Mouse (Mus musculus): ENCODE data around the gene Rassf5. TPM values are rescaled to one million over a fixed set of nuclear protein-coding genes. Genes with fewer than 3 reads are reported as not detected.

Gene Rassf5
- total RNA-seq, 1 experiment from 2014 or later = 79.4 TPM

- ATAC-seq (replicated peaks in 1 of 2; ENCODE audit: insufficient read depth in 1 of 2, low FRiP score in 2 of 2, low TSS enrichment in 1 of 2, low read depth in 1 of 2, poor library complexity in 2 of 2, severe bottlenecking in 2 of 2) = no peak
Observed at GRCm38 (mm10) chr1:131228225-131228624, 16.8 kb downstream of the Rassf5 start.

- no peak for ATAC-seq (replicated peaks in 1 of 2; ENCODE audit: insufficient read depth in 1 of 2, low FRiP score in 2 of 2, low TSS enrichment in 1 of 2, low read depth in 1 of 2, poor library complexity in 2 of 2, severe bottlenecking in 2 of 2)
Observed at GRCm38 (mm10) chr1:131224848-131225471, 20.1 kb downstream of the Rassf5 start.

GRCm38 (mm10) chr1:131223345-131223744 is 21.7 kb downstream of the Rassf5 start:
- no peak for ATAC-seq (replicated peaks in 1 of 2; ENCODE audit: insufficient read depth in 1 of 2, low FRiP score in 2 of 2, low TSS enrichment in 1 of 2, low read depth in 1 of 2, poor library complexity in 2 of 2, severe bottlenecking in 2 of 2)

GRCm38 (mm10) chr1:131221822-131222590 is 23.1 kb downstream of the Rassf5 start:
- no peak for ATAC-seq (replicated peaks in 1 of 2; ENCODE audit: insufficient read depth in 1 of 2, low FRiP score in 2 of 2, low TSS enrichment in 1 of 2, low read depth in 1 of 2, poor library complexity in 2 of 2, severe bottlenecking in 2 of 2)

GRCm38 (mm10) chr1:131218933-131219332 is 26.1 kb downstream of the Rassf5 start:
- peak; percentile 84 to 94 for ATAC-seq (replicated peaks in 1 of 2; ENCODE audit: insufficient read depth in 1 of 2, low FRiP score in 2 of 2, low TSS enrichment in 1 of 2, low read depth in 1 of 2, poor library complexity in 2 of 2, severe bottlenecking in 2 of 2)

- no peak for ATAC-seq (replicated peaks in 1 of 2; ENCODE audit: insufficient read depth in 1 of 2, low FRiP score in 2 of 2, low TSS enrichment in 1 of 2, low read depth in 1 of 2, poor library complexity in 2 of 2, severe bottlenecking in 2 of 2)
Observed at GRCm38 (mm10) chr1:131213361-131213760, 31.7 kb downstream of the Rassf5 start.

GRCm38 (mm10) chr1:131212956-131213355 is 32.1 kb downstream of the Rassf5 start:
- ATAC-seq (replicated peaks in 1 of 2; ENCODE audit: insufficient read depth in 1 of 2, low FRiP score in 2 of 2, low TSS enrichment in 1 of 2, low read depth in 1 of 2, poor library complexity in 2 of 2, severe bottlenecking in 2 of 2) = peak in 1 of 2 experiments; percentile 49; a peak in 1 of 4 replicates

GRCm38 (mm10) chr1:131211655-131212054 is 33.4 kb downstream of the Rassf5 start:
- no peak for ATAC-seq (replicated peaks in 1 of 2; ENCODE audit: insufficient read depth in 1 of 2, low FRiP score in 2 of 2, low TSS enrichment in 1 of 2, low read depth in 1 of 2, poor library complexity in 2 of 2, severe bottlenecking in 2 of 2)

GRCm38 (mm10) chr1:131209971-131210426 is 35.1 kb downstream of the Rassf5 start:
- no peak for ATAC-seq (replicated peaks in 1 of 2; ENCODE audit: insufficient read depth in 1 of 2, low FRiP score in 2 of 2, low TSS enrichment in 1 of 2, low read depth in 1 of 2, poor library complexity in 2 of 2, severe bottlenecking in 2 of 2)

GRCm38 (mm10) chr1:131208800-131209199 is 36.3 kb downstream of the Rassf5 start:
- ATAC-seq (replicated peaks in 1 of 2; ENCODE audit: insufficient read depth in 1 of 2, low FRiP score in 2 of 2, low TSS enrichment in 1 of 2, low read depth in 1 of 2, poor library complexity in 2 of 2, severe bottlenecking in 2 of 2) = no peak

GRCm38 (mm10) chr1:131208081-131208480 is 37.0 kb downstream of the Rassf5 start:
- no peak for ATAC-seq (replicated peaks in 1 of 2; ENCODE audit: insufficient read depth in 1 of 2, low FRiP score in 2 of 2, low TSS enrichment in 1 of 2, low read depth in 1 of 2, poor library complexity in 2 of 2, severe bottlenecking in 2 of 2)

GRCm38 (mm10) chr1:131207531-131207930 is 37.5 kb downstream of the Rassf5 start:
- ATAC-seq (replicated peaks in 1 of 2; ENCODE audit: insufficient read depth in 1 of 2, low FRiP score in 2 of 2, low TSS enrichment in 1 of 2, low read depth in 1 of 2, poor library complexity in 2 of 2, severe bottlenecking in 2 of 2) = peak; percentile 69; a peak in 2 of 4 replicates

GRCm38 (mm10) chr1:131206342-131206741 is 38.7 kb downstream of the Rassf5 start:
- no peak for ATAC-seq (replicated peaks in 1 of 2; ENCODE audit: insufficient read depth in 1 of 2, low FRiP score in 2 of 2, low TSS enrichment in 1 of 2, low read depth in 1 of 2, poor library complexity in 2 of 2, severe bottlenecking in 2 of 2)

GRCm38 (mm10) chr1:131204461-131204860 is 40.6 kb downstream of the Rassf5 start:
- no peak for ATAC-seq (replicated peaks in 1 of 2; ENCODE audit: insufficient read depth in 1 of 2, low FRiP score in 2 of 2, low TSS enrichment in 1 of 2, low read depth in 1 of 2, poor library complexity in 2 of 2, severe bottlenecking in 2 of 2)

GRCm38 (mm10) chr1:131201391-131201790 is 43.7 kb downstream of the Rassf5 start:
- ATAC-seq (replicated peaks in 1 of 2; ENCODE audit: insufficient read depth in 1 of 2, low FRiP score in 2 of 2, low TSS enrichment in 1 of 2, low read depth in 1 of 2, poor library complexity in 2 of 2, severe bottlenecking in 2 of 2) = no peak

GRCm38 (mm10) chr1:131200588-131200987 is 44.5 kb downstream of the Rassf5 start:
- no peak for ATAC-seq (replicated peaks in 1 of 2; ENCODE audit: insufficient read depth in 1 of 2, low FRiP score in 2 of 2, low TSS enrichment in 1 of 2, low read depth in 1 of 2, poor library complexity in 2 of 2, severe bottlenecking in 2 of 2)

GRCm38 (mm10) chr1:131199976-131200375 is 45.1 kb downstream of the Rassf5 start:
- peak; percentile 95 to 96 for ATAC-seq (replicated peaks in 1 of 2; ENCODE audit: insufficient read depth in 1 of 2, low FRiP score in 2 of 2, low TSS enrichment in 1 of 2, low read depth in 1 of 2, poor library complexity in 2 of 2, severe bottlenecking in 2 of 2)

- peak; percentile 13 to 47; a peak in 2 of 4 replicates for ATAC-seq (replicated peaks in 1 of 2; ENCODE audit: insufficient read depth in 1 of 2, low FRiP score in 2 of 2, low TSS enrichment in 1 of 2, low read depth in 1 of 2, poor library complexity in 2 of 2, severe bottlenecking in 2 of 2)
Observed at GRCm38 (mm10) chr1:131199118-131199821, 45.8 kb downstream of the Rassf5 start.
